Mouse (Mus musculus): ENCODE measurements around the gene Taf5l. TPM values are rescaled to one million over a fixed set of nuclear protein-coding genes. Genes with fewer than 3 reads are reported as not detected.
A peak's percentile ranks its signal among the peaks of the same experiment; 100 is the strongest.

The Taf5l gene
- total and polyA plus RNA-seq, 2 experiments from 2014 or later, result 21.7 to 42.0 TPM

DNA sequence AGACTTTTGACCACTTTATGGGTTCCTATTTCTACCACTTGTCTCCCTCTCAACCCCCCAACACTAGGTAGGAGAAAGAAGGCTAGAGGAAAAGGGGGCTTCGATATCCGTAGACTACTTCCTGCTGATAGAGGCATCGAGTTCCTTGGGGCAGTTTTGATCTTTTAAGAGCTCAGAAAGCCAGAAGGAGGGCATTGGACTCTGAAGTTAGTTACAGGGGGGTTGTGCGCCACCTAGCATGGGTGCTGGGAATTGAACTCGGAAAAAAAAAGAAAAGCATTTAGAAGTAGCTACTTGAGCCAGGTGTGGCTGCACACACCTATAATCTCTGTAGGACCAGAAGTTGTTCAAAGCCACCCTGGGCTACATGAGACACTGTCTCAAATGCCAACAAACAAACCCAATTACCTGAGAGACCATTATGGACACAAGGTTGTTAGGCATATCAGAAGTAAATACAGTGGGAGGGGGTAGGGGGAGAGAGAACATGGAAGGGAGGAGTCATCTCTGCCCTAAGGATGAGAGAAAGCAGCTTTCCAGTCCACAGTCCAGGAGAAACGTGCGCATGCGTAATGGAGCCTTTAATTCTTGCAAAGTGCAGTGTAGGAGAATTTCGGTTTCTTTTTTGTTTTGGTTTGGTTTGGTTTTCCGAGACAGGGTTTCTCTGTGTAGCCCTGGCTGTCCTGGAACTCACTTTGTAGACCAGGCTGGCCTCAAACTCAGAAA is 71.0 kb downstream of the Taf5l start:
- Histone ChIP-seq H3K36me3 (ENCODE audit: insufficient read depth, low read length) (peaks cover 28% of the 10 kb centered on the region), H3K27ac (peak overlapping the region; percentile 88; the same call in 1 of the 2 replicates), H3K27me3 (ENCODE audit: insufficient read depth, low read length) (no peaks in the 10 kb centered on the region), H3K4me3 (ENCODE audit: low read length) (peak overlapping the region; percentile 99), H3K9me3 (ENCODE audit: low read length) (no peaks in the 10 kb centered on the region), H3K4me2 (ENCODE audit: low read depth, low read length) (peak overlapping the region; percentile 82), H3K9ac (replicated peaks; ENCODE audit: low read length) (peak overlapping the region; percentile 57), H3K4me1 (ENCODE audit: insufficient read depth, low read length) (peaks cover 11% of the 10 kb centered on the region)
- ATAC-seq, result no peak
- peak; percentile 72 for DNase-seq (ENCODE audit: low spot score)
- TF ChIP-seq CTCF (IDR thresholded peaks at IDR 0.05; ENCODE audit: low read depth), result peak; percentile 68
- WGBS, result 34% methylated on average over 10 of the region's 10 CpGs

DNA sequence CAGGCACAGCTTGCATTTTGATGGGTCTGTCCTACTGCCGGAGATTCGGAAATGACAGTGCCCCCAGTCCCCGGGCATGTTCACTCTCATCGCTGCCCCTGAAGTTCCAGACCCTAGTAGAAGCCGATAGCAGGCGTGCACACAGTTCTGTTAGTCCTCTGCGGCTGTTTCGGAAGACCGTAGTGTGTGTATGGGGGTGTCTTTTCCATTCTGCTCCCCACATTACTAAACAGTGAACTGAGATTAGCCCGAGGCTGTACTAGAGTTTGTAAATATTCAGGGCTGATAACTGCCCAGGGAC is 71.6 kb downstream of the Taf5l start:
- Histone ChIP-seq H3K27me3 (ENCODE audit: insufficient read depth, low read length) (no peaks in the 10 kb centered on the region), H3K4me2 (ENCODE audit: low read depth, low read length) (peak overlapping the region; percentile 82), H3K9me3 (ENCODE audit: low read length) (no peaks in the 10 kb centered on the region), H3K9ac (replicated peaks; ENCODE audit: low read length) (peak overlapping the region; percentile 57), H3K4me1 (ENCODE audit: insufficient read depth, low read length) (peaks cover 11% of the 10 kb centered on the region), H3K27ac (peak overlapping the region; percentile 88), H3K4me3 (ENCODE audit: low read length) (peak overlapping the region; percentile 99), H3K36me3 (ENCODE audit: insufficient read depth, low read length) (peaks cover 29% of the 10 kb centered on the region)
- 6% methylated on average over 10 of the region's 10 CpGs for WGBS
- no peak for ATAC-seq
- DNase-seq (ENCODE audit: low spot score), result no peak
- TF ChIP-seq CTCF (IDR thresholded peaks at IDR 0.05; ENCODE audit: low read depth), result no peak

DNA sequence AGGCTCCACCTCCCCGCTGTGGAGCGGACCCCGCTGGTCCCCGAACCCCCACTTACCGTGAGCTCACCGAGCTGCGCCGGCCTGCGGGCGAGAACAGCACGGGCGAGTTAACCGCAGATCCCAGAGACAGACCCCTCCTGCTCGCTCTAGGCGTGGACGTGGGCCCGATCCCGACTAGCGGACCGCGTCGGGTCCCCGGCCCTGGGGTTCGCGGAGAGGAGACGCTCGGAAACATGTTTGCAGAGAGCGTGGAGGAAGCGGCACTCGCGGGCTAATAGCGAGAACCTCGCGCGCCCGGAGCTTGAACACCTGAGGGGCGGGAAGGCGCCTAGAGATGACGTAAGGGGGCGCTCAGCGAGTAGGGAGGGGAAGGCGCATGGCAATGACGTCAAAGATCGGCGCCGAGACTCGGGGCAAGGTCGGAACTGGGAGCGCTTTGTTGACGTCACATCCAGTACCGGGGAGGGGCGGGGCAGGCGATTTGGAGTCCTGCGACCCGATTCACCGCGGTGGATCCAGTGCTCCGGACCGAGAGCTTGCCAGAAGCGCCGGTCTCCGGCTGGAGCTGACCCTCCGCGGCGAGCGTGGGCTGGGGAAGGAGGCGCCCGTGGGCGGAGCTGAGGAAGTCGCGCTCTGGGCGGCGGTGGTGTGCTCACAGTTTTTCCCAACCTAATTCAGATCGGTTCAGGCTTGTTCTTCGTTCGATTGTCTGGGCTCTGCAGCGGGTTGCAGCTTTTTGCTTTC is 72.1 kb downstream of the Taf5l start, which contains the start of gene Nup133:
Nup133 (minus strand) TSS at position 324 of the 744 bp plus-strand sequence.
- H3K36me3 ChIP-seq (ENCODE audit: insufficient read depth, low read length), result peaks cover 27% of the 10 kb centered on the region
- peak within 1 kb of the TSS; percentile 82 for H3K4me2 ChIP-seq (ENCODE audit: low read depth, low read length)
- ATAC-seq, result peak; percentile 92
- peak; percentile 16; the same call in 1 of the 2 replicates for TF ChIP-seq CTCF (IDR thresholded peaks at IDR 0.05; ENCODE audit: low read depth)
- peak; percentile 99 for DNase-seq (ENCODE audit: low spot score)
- H3K9me3 ChIP-seq (ENCODE audit: low read length), result no peaks in the 10 kb centered on the region
- peak within 1 kb of the TSS; percentile 99 for H3K4me3 ChIP-seq (ENCODE audit: low read length)
- H3K27ac ChIP-seq, result peak within 1 kb of the TSS; percentile 88
- under 1% methylated on average over 70 of the region's 77 CpGs for WGBS
- H3K4me1 ChIP-seq (ENCODE audit: insufficient read depth, low read length), result peaks cover 11% of the 10 kb centered on the region
- no peaks in the 10 kb centered on the region for H3K27me3 ChIP-seq (ENCODE audit: insufficient read depth, low read length)
- peak within 1 kb of the TSS; percentile 57 for H3K9ac ChIP-seq (replicated peaks; ENCODE audit: low read length)

MicroRNAs within 50 kb of the gene (microRNA counts, 519-probe panel; counts per million panel counts)
- microRNA mmu-miR-1967, result not detected

Small RNAs within 50 kb of the gene (microRNA-seq; reads per million reads assigned to microRNA genes)
- 0 reads per million in 2 experiments for gene Mir1967

Other genes with a start within 250 kb of the Taf5l start
- gene Rab4a, start 215.4 kb downstream of the Taf5l start, total RNA-seq (2014; rRNA removed), result 46.3 and 58.3 TPM in 2 replicates
- gene Rab4a, start 215.4 kb downstream of the Taf5l start, polyA plus RNA-seq (2015; fragmentation: Nextera tagmentation; extraction: Ambion mirVana), result 94.7 and 96.8 TPM in 2 replicates
- gene Ccsap, start 161.2 kb downstream of the Taf5l start, total RNA-seq (2014; rRNA removed), result 13.4 and 14.8 TPM in 2 replicates
- 5.0 and 6.4 TPM in 2 replicates for gene Ccsap, start 161.2 kb downstream of the Taf5l start, polyA plus RNA-seq (2015; fragmentation: Nextera tagmentation; extraction: Ambion mirVana)
- 21.2 and 139 TPM in 2 replicates for gene Acta1, start 126.6 kb downstream of the Taf5l start, total RNA-seq (2014; rRNA removed)
- 13.9 and 15.1 TPM in 2 replicates for gene Acta1, start 126.6 kb downstream of the Taf5l start, polyA plus RNA-seq (2015; fragmentation: Nextera tagmentation; extraction: Ambion mirVana)
- 23.0 and 36.3 TPM in 2 replicates for gene Nup133, start 72.1 kb downstream of the Taf5l start, total RNA-seq (2014; rRNA removed)
- gene Nup133, start 72.1 kb downstream of the Taf5l start, polyA plus RNA-seq (2015; fragmentation: Nextera tagmentation; extraction: Ambion mirVana), result 15.4 and 21.0 TPM in 2 replicates
- gene Abcb10, start 38.3 kb downstream of the Taf5l start, total RNA-seq (2014; rRNA removed), result 39.0 and 43.2 TPM in 2 replicates
- gene Abcb10, start 38.3 kb downstream of the Taf5l start, polyA plus RNA-seq (2015; fragmentation: Nextera tagmentation; extraction: Ambion mirVana), result 12.4 and 13.4 TPM in 2 replicates
- 9.7 and 13.5 TPM in 2 replicates for gene Urb2, start 111 bp upstream of the Taf5l start, total RNA-seq (2014; rRNA removed)
- 1.5 and 1.7 TPM in 2 replicates for gene Urb2, start 111 bp upstream of the Taf5l start, polyA plus RNA-seq (2015; fragmentation: Nextera tagmentation; extraction: Ambion mirVana)
- 36.5 and 77.6 TPM in 2 replicates for gene Galnt2, start 210.0 kb upstream of the Taf5l start, total RNA-seq (2014; rRNA removed)
- 53.3 and 54.9 TPM in 2 replicates for gene Galnt2, start 210.0 kb upstream of the Taf5l start, polyA plus RNA-seq (2015; fragmentation: Nextera tagmentation; extraction: Ambion mirVana)

Measured in hindbrain, postnatal 0 days (tissue).